Mouse (Mus musculus): ENCODE results near the gene Podxl2.

DNA sequence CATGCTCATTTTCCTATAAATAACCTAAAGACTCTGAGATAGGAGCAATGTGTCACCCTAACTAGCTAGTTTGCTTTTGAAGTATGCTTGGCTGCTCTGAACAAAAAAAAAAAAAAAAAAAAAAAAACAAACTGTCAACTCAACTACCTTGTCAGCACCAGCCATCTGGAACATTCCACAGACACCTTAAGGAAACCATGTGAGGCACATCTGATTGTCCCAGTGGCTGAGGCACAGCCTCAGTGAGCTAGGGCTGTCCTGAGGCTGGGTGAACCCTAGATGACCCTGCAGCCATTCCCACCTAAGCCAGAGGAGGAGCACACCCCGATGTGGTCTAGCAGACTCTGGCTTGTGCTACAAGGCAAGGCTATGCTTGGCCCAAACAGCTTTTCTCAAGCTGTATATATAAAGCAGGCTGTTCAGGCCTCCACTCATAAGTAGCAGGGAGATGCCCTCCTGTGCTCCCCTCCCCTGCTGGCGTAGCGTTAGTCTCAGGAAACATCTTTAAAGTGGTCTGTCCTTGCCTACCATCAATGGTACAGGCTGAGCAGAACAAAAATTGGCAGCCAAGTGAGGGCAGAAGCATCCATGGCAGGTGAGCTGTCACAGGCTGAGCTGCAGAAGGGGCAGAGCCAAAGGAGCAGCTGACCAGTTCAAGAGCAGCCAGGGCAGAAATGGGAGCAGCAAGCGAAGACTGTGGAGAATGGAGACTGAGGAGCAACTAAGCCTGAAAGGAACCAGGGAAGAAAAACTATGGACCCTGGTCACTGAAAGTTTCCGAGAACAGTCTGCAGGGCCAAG is 41.3 kb downstream of the Podxl2 start:
- TF ChIP-seq CTCF (IDR thresholded peaks at IDR 0.05; ENCODE audit: borderline replicate concordance, control insufficient read depth, extremely low read depth, insufficient read depth, low read length, poor library complexity), result no peak
- no peak for TF ChIP-seq POLR2A (IDR thresholded peaks at IDR 0.05; ENCODE audit: control insufficient read depth, extremely low read depth, insufficient read depth, low read length, poor library complexity)

Data from thymus, adult 2 months (tissue).